Mouse (Mus musculus) forebrain, embryonic 14.5 days (tissue): ENCODE measurements around the gene Ankzf1. TPM values are rescaled to one million over a fixed set of nuclear protein-coding genes. Genes with fewer than 3 reads are reported as not detected.
A peak's percentile ranks its signal among the peaks of the same experiment; 100 is the strongest.

Experiments used
- ATAC-seq: fragments of 200-750 bp; cut with Nextera tagmentation; 2 replicates; pipeline ENCODE4 v1.8.0; 2017; ENCODE audit warnings: mild to moderate bottlenecking, moderate library complexity
- DNase-seq: peaks from one replicate; pipeline ENCODE4 v3.0.0-alpha.2; 2015; ENCODE audit warnings: low spot score
- H3K27ac ChIP-seq: fragments of 300-500 bp; sonication (generic); 2 replicates; pipeline ENCODE4 v1.5.1; 2014; ENCODE audit warnings: low read depth, mild to moderate bottlenecking, control low read depth, low read length, moderate library complexity
- H3K27me3 ChIP-seq: fragments of 300-500 bp; sonication (generic); replicated peaks from 2 replicates; pipeline ENCODE4 v1.6.1; 2014; ENCODE audit warnings: low read length, control low read depth, mixed read lengths; ENCODE audit not compliant: control insufficient read depth, insufficient read depth
- H3K36me3 ChIP-seq: fragments of 300-500 bp; sonication (generic); 2 replicates; pipeline ENCODE4 v1.6.1; 2014; ENCODE audit warnings: low read length, control low read depth; ENCODE audit not compliant: control insufficient read depth, insufficient read depth
- H3K4me1 ChIP-seq: fragments of 300-500 bp; sonication (generic); 2 replicates; pipeline ENCODE4 v1.6.1; 2014; ENCODE audit warnings: antibody characterized with exemption, low read length, control low read depth; ENCODE audit not compliant: control insufficient read depth, insufficient read depth
- H3K4me2 ChIP-seq: fragments of 300-500 bp; sonication (generic); 2 replicates; pipeline ENCODE4 v1.6.1; 2014; ENCODE audit warnings: mild to moderate bottlenecking, control low read depth, low read length
- H3K4me3 ChIP-seq: fragments of 300-500 bp; sonication (generic); 2 replicates; pipeline ENCODE4 v1.5.1; 2014; ENCODE audit warnings: low read depth, low read length, control low read depth
- H3K9ac ChIP-seq: fragments of 300-500 bp; sonication (generic); 2 replicates; pipeline ENCODE4 v1.6.1; 2014; ENCODE audit warnings: mild to moderate bottlenecking, low read length, control low read depth, moderate library complexity
- H3K9me3 ChIP-seq: fragments of 300-500 bp; sonication (generic); replicated peaks from 2 replicates; pipeline ENCODE4 v1.6.1; 2016; ENCODE audit warnings: low read length, control low read depth, mixed read lengths; ENCODE audit not compliant: control insufficient read depth
- WGBS: fragments of 180-500 bp; shearing (Covaris S2); extraction: QIAGEN DNeasy Blood & Tissue Kit; methylation state at CpG from one replicate; pipeline ENCODE4 v1.1.7; 2014; 5-methylcytosine and 5-hydroxymethylcytosine counted together
- polyA plus RNA-seq: library from polyadenylated mRNA; unstranded; fragments of >200 nt; fragmentation: Nextera tagmentation; extraction: Ambion mirVana; gene quantifications from 2 replicates; pipeline ENCODE4 v1.2.1, GENCODE M21; 2014

The Ankzf1 gene
- polyA plus RNA-seq, 1 experiment from 2014 or later = 16.9 TPM

GRCm38 (mm10) chr1:75160256-75160617 is 31.7 kb upstream of the Ankzf1 start:
- Histone ChIP-seq H3K9ac (no peak overlapping the region), H3K27me3 (no peaks in the 10 kb centered on the region), H3K9me3 (no peaks in the 10 kb centered on the region), H3K4me2 (no peak overlapping the region), H3K27ac (no peak overlapping the region), H3K4me3 (no peak overlapping the region), H3K4me1 (no peaks in the 10 kb centered on the region), H3K36me3 (no peaks in the 10 kb centered on the region)
- ATAC-seq (no peak), DNase-seq (no peak)
- WGBS = 75% methylated on average over 4 of the region's 4 CpGs

GRCm38 (mm10) chr1:75168093-75168471 is 23.9 kb upstream of the Ankzf1 start:
- Histone ChIP-seq H3K4me1 (0 out of 2 replicates have a peak, but pooled peaks cover 8% of the 10 kb centered on the region), H3K9ac (peak overlapping the region; percentile 68)

GRCm38 (mm10) chr1:75168472-75169464 is 23.2 kb upstream of the Ankzf1 start, which contains the start of gene Zfand2b:
Gene Zfand2b, plus strand, starts transcription at chr1:75168646.
- peak within 1 kb of the TSS; percentile 82 for H3K27ac ChIP-seq
- DNase-seq = peak; percentile 96
- no peaks in the 10 kb centered on the region for H3K27me3 ChIP-seq
- ATAC-seq = peak; percentile 98
- 1% methylated on average over 59 of the region's 59 CpGs for WGBS
- 0 out of 2 replicates have a peak, but pooled peaks cover 8% of the 10 kb centered on the region for H3K4me1 ChIP-seq
- H3K36me3 ChIP-seq = peaks cover 33% of the 10 kb centered on the region
- peak within 1 kb of the TSS; percentile 68 for H3K4me2 ChIP-seq
- H3K4me3 ChIP-seq = peak within 1 kb of the TSS; percentile 67
- H3K9ac ChIP-seq = peak within 1 kb of the TSS; percentile 68
- no peaks in the 10 kb centered on the region for H3K9me3 ChIP-seq

More at GRCm38 (mm10) chr1:75168093-75168471, 23.9 kb upstream of the Ankzf1 start:
- ATAC-seq (peak; percentile 30), DNase-seq (no peak)
- Histone ChIP-seq H3K36me3 (peaks cover 26% of the 10 kb centered on the region), H3K27me3 (no peaks in the 10 kb centered on the region), H3K4me3 (peak overlapping the region; percentile 67), H3K27ac (0 out of 2 replicates have a peak overlapping the region, but pooled peaks have one; percentile 21), H3K9me3 (no peaks in the 10 kb centered on the region), H3K4me2 (peak overlapping the region; percentile 68)
- 10% methylated on average over 7 of the region's 7 CpGs for WGBS

- WGBS = 8% methylated on average over 23 of the region's 23 CpGs
- Histone ChIP-seq H3K4me3 (peak overlapping the region; percentile 52), H3K4me2 (peak overlapping the region; percentile 97), H3K27ac (no peak overlapping the region; the same call in 1 of the 2 replicates), H3K9ac (peak overlapping the region; percentile 72), H3K36me3 (peaks cover 63% of the 10 kb centered on the region), H3K9me3 (no peaks in the 10 kb centered on the region), H3K27me3 (no peaks in the 10 kb centered on the region), H3K4me1 (peaks cover 7% of the 10 kb centered on the region)
- DNase-seq (peak; percentile 44), ATAC-seq (peak; percentile 58)
Observed at GRCm38 (mm10) chr1:75179334-75180104, 12.4 kb upstream of the Ankzf1 start.

GRCm38 (mm10) chr1:75180105-75180590 is 11.8 kb upstream of the Ankzf1 start, which contains the start of gene Abcb6:
Gene Abcb6, minus strand, starts transcription at chr1:75180392.
- under 1% methylated on average over 31 of the region's 31 CpGs for WGBS
- ATAC-seq = peak; percentile 94

GRCm38 (mm10) chr1:75180741-75181140 is 11.2 kb upstream of the Ankzf1 start:
- no peaks in the 10 kb centered on the region for H3K27me3 ChIP-seq
- 32% methylated on average over 7 of the region's 7 CpGs for WGBS
- no peak overlapping the region for H3K9ac ChIP-seq
- ATAC-seq = no peak
- H3K4me2 ChIP-seq = peak overlapping the region; percentile 97
- H3K27ac ChIP-seq = no peak overlapping the region
- H3K9me3 ChIP-seq = no peaks in the 10 kb centered on the region
- H3K4me3 ChIP-seq = 0 out of 2 replicates have a peak overlapping the region, but pooled peaks have one; percentile 52
- no peak for DNase-seq
- peaks cover 63% of the 10 kb centered on the region for H3K36me3 ChIP-seq
- H3K4me1 ChIP-seq = peaks cover 7% of the 10 kb centered on the region

More at GRCm38 (mm10) chr1:75180105-75180590, 11.8 kb upstream of the Ankzf1 start, which contains the start of gene Abcb6:
- H3K4me3 ChIP-seq = peak within 1 kb of the TSS; percentile 52
- H3K9ac ChIP-seq = peak within 1 kb of the TSS; percentile 72
- H3K27ac ChIP-seq = no peak within 1 kb of the TSS; the same call in 1 of the 2 replicates
- no peaks in the 10 kb centered on the region for H3K27me3 ChIP-seq
- peak; percentile 96 for DNase-seq
- peaks cover 7% of the 10 kb centered on the region for H3K4me1 ChIP-seq
- peaks cover 63% of the 10 kb centered on the region for H3K36me3 ChIP-seq
- peak within 1 kb of the TSS; percentile 97 for H3K4me2 ChIP-seq
- H3K9me3 ChIP-seq = no peaks in the 10 kb centered on the region

GRCm38 (mm10) chr1:75181377-75181870 is 10.5 kb upstream of the Ankzf1 start:
- H3K4me3 ChIP-seq = no peak overlapping the region
- peaks cover 63% of the 10 kb centered on the region for H3K36me3 ChIP-seq
- no peak overlapping the region for H3K27ac ChIP-seq
- ATAC-seq (no peak), DNase-seq (no peak)
- no peaks in the 10 kb centered on the region for H3K27me3 ChIP-seq
- no peaks in the 10 kb centered on the region for H3K9me3 ChIP-seq
- 71% methylated on average over 4 of the region's 4 CpGs for WGBS
- H3K4me2 ChIP-seq = no peak overlapping the region
- H3K4me1 ChIP-seq = peaks cover 7% of the 10 kb centered on the region
- H3K9ac ChIP-seq = no peak overlapping the region

GRCm38 (mm10) chr1:75182160-75182559 is 9.8 kb upstream of the Ankzf1 start:
- ATAC-seq = no peak
- no peak overlapping the region for H3K4me2 ChIP-seq
- 67% methylated on average over 4 of the region's 4 CpGs for WGBS

More at GRCm38 (mm10) chr1:75182160-75182559, 9.8 kb upstream of the Ankzf1 start:
- no peaks in the 10 kb centered on the region for H3K9me3 ChIP-seq
- H3K27ac ChIP-seq = no peak overlapping the region
- peaks cover 63% of the 10 kb centered on the region for H3K36me3 ChIP-seq
- no peak overlapping the region for H3K9ac ChIP-seq
- H3K27me3 ChIP-seq = no peaks in the 10 kb centered on the region
- H3K4me1 ChIP-seq = peaks cover 7% of the 10 kb centered on the region
- no peak overlapping the region for H3K4me3 ChIP-seq
- no peak for DNase-seq
